Mouse (Mus musculus): ENCODE data around the gene Ddias.

Ddias gene

DNA sequence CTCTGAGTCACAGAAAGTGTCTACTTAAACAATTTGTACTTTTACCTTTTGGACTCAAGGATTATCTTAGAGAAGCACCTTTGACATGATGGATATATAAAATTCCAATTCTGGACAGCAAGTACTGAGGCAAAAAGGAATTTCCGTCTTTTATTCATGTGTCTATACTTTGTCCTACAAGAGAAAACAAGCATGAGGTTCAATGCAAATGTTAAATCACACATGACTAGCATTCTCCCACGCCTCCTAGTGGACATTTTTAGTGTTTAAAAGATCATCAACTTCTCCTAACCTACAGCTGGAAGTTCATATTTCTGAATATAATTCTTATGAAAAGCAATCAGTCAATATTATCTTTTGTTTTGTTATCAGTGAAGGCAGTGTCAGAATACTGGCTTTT, 7.5 kb downstream of the Ddias start:
- no peak for DNase-seq (ENCODE audit: extremely low spot score)

DNA sequence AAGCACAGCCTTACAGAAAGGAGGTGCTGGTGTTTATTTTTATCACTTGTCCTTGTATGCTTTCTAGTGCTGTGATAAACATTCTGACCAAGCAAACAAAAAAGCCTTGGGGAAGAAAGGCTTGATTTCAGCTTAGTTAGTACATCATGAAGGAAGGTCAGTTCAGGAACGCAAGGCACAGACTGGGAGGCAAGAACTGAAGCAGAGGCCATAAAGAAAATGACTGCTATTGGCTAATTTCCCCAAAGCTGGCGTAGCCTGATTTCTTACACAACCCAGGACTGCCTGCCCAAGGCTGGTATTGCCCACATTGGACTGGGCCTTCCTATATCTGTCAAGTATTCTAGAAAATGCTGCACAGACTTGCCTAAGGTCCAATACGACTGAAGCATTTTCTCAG, 25.8 kb downstream of the Ddias start:
- DNase-seq (ENCODE audit: extremely low spot score) = no peak

DNA sequence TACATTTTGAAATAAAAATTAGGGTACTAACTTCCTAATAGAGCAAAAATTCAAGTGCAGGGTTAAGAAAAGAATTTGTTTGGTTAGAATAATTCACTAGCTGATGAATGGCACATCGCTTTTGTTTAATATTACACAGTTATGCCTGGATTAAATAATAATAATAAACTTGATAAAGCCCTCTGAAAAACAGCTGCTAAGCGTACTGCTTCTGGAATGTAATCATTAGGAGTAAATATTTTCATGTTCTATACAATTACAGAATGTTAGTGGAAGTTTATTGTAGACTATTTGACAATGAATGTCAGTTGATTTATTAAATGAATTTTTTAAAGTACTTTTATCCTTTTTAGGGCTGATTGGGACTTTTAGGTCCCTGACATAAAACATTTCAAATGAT, 31.8 kb downstream of the Ddias start:
- DNase-seq (ENCODE audit: extremely low spot score) = no peak

DNA sequence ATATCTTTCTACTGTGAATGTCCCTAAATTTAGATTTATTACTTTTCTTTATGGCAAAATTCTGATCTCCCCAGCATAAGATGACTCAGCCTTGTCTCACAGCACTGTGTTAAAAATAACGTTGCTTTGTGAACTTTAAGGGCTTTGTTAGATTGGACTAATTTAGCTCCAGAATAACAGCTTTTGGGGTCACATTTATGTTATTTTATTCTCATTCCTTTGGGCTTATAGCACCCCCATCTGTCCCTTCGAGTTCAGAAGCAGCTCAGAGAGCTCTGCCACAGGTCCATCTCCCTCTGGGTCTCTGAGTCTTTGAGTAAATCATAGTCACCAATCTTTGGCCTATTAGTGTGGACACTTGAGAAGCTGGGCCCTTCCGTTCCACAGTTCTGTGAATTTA, 36.1 kb downstream of the Ddias start:
- DNase-seq (ENCODE audit: extremely low spot score) = no peak

DNA sequence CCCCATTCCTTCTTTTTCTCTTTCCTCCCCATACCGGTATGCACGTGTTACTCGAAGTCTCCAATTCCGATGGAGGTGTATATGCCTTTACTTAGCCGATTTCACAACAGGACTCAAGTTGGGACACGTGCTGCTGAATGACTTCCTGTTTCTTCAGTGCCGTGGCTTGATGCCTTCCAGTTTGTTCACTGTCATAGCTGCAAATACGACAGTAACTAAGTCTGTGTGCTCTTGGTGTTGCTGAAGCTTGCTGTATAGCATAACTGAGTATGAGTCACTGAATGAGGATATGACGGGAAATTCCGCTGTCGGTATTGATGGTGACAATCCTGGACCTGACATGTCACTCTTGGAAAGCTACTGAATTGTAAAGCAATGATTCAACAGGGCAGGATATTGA, 36.8 kb downstream of the Ddias start:
- no peak for DNase-seq (ENCODE audit: extremely low spot score)

DNA sequence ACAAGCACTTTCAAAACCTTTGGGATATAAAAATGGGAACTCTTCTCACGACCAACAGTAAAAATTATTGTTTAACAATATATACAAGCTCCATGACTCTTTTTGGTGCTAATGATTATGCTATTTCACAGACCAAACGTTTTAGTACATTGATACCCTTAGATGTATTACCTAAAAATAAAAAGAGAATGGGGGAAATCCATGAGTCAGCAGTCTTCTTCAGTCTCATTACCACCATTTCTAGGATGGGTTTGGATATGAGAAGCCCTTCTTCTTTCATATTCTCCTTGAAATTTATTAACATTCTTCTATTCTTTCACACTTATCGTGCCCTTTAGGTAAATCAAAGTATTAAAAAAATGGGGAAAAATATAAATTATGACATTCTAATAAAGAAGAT, 37.6 kb downstream of the Ddias start:
- no peak for DNase-seq (ENCODE audit: extremely low spot score)

DNA sequence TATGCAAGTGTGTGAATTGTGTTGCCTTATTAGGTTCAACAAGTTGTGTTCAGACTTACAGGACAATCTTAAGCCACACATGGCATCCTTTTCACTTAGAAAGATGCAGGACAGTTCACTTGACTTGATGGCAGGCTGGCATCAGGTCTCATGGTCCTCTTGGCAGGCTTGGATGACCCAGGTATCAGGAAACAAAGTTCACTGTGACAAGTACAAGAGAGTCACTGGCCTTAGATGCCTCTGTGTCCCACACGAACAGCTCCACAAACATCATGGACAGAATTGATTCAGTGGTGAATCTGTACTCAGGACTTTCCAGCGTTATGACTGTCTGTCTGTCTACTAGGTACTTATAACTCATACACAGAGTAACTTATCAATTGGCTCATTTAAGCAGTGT, 39.7 kb downstream of the Ddias start:
- DNase-seq (ENCODE audit: extremely low spot score) = no peak

DNA sequence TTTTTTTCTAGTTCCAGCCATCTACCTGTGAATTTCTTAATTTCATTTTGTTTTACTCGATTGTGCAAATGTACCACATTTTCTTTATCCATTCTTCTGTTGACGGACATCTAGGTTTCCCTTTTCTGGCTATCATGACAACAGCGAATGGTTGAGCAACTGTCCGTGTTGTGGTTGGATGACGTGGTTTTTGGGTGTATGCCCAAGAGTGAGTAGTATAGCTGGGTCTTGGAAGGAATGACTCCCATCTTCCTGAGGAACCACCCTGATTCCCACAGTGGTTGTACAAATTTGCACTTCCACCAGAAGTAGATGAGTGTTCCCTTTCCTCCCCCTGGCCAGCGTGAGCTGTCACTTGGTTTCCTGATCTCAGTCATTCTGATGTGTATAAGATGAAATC, 41.7 kb downstream of the Ddias start:
- DNase-seq (ENCODE audit: extremely low spot score) = no peak

DNA sequence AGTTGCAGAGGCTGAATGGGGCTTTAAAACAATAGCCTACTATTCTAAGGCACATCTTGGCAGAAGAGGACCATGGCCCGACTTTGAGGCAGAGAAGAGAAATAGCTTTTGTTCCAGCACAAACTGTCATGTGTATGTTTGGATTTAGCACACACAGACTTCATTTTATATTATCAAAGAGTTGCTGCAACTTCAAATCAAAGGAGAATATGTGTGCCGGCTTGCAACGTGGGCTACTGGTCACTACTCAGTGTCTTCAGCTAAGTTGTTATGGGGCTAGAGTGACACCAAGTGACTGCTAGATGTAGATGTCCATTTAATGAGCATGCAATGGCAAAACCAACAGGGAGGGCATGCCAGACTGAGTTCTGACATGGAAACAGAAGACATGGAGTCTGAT, 46.1 kb downstream of the Ddias start:
- DNase-seq (ENCODE audit: extremely low spot score) = no peak

DNA sequence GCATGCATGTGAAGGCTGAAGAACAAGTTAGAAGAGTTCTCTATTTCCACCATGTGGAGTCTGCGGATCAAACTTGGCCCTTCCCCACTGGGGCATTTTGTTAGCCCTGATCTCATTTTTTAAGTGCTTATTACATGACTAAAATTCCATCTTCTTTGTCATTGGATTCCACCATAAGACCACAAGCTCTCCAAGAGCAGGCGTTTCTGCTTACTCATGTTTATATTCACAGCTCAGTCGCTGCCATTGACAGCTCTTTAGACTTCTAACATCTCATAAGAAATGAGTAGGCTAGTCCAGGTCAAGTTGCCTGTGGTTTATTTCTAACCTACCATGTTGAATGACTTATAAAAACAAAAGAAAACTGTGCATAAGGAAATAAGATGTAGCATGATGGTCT, 47.8 kb downstream of the Ddias start:
- no peak for DNase-seq (ENCODE audit: extremely low spot score)

DNA sequence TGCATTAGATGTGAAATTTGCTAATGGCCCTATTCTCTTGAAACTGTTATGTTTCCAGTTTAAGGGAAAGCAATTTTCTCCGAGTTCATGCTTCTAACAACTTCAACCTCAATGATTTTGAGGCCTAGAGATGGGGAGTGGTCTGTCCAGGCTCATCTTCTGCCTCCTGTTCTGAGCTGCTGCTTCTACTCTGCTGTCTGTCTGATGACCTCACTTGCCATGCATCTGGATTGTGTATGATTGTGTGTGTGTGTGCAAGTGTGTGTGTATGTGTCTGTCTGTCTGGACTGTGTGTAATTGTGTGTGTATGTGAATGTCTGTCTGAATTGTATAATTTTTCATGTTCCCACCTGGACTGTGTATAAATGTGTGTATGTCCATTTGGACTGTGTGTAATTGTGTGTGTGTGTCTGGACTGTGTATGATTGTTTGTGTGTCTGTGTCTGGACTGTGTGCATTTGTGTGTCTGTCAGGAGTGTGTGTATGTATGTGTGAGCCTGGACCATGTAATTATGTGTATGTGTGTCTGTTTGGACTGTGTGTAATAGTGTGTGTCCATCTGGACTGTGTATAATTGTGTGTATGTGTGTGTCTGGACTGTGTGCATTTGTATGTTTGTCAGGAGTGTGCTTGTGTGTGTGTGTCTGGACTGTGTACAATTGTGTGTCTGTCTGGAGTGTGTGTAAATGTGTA, 51.5 kb downstream of the Ddias start:
- DNase-seq (ENCODE audit: extremely low spot score) = no peak

DNA sequence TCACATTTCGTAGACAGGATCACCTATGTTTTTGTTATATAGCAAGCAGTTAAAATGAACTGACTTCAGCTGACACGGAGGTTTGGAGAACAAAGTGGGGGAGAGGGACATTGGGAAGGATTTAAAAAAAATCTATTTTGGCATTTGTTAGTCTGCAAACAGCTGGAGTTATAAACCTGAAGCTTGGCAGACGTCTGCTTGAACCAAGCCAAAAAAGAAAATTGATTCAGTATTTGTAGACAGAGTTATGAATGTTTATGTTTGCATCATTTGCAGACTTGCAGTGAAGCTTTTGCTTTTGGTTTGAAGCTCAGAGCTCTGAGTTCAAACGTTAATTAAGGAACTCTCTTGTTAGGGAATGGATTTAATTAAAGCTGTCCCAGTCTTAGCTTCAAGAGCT, 52.2 kb downstream of the Ddias start:
- DNase-seq (ENCODE audit: extremely low spot score) = no peak

DNA sequence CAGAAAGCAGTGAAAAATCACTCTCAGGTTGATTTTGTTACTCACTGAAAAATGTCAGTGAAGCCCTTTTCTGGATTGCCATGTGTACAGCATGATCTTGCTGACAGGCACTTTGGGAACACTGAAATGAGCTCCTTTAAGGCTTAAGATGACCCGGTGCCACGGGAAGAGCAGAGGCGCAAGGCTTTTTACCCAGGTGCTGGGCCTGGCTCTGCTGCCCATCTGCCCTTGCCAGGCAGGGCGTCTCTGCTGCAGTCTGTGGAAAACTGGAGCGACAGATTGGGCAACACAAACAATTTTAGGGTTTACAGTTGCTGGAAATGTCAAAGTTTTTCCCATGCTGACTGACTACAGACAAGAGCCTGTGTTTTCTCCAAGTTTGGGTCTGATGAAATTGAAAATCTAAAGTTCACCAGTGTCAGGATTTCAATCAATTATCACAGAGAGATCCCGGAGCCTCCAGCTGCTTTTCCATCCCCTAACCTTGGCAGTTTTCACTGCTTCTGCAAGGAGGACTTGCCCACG, 53.0 kb downstream of the Ddias start:
- no peak for DNase-seq (ENCODE audit: extremely low spot score)

DNA sequence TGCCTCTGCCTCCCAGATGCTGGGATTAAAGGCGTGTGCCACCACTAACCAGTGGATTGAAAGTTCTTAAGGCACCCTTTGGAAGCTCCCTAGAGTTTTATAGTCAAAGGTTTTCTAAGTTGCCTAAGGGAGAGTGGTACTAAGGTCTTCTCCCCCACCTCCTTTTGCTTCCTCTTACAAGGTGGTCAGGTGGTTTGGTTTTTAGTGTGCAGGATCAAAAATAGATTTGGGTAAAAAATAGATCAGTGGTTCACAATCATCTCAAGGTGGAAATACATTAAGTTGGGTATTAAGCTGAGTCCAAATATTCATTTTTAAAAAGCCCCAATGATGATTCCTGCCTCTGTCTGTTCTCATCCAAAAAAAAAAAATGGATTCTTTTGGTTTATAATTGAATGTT, 53.6 kb downstream of the Ddias start:
- DNase-seq (ENCODE audit: extremely low spot score) = no peak

DNA sequence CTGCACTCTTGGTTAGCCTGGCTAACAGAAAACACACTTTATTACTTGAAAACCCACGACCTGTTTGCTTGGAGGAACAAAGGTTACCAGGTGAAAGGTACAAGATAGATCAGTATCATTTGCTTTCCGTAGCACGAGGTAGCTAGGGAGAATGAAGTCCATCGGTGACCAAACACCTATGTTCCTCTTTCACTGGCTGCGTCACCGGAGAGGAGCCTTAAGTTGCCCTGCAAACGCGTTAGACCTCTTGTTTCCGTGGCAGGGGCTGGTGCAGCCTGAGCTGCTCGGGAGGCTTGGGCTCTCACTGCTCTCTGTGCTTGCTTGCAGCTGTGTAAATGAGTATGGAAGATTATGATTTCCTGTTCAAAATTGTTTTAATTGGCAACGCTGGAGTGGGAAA, 54.4 kb downstream of the Ddias start:
- DNase-seq (ENCODE audit: extremely low spot score) = no peak

DNA sequence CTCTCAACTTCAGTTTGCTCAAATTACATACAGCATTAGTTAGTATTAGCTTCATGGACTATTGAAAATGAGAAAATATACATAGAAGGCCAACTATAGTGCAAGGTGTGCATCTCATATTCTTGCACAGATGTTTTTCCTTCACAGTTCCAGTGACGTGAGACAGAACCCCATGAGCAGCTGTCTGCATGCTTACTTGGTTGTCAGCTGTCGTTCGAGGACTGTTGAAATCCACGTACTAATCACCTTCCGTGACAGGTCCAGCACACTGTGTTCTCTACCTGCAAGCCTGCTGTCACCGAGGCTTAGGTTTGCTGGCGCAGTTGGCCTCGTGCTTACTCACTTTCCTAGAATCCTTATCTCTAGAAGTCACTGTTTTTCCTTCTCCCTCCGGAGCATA, 56.2 kb downstream of the Ddias start:
- no peak for DNase-seq (ENCODE audit: extremely low spot score)

DNA sequence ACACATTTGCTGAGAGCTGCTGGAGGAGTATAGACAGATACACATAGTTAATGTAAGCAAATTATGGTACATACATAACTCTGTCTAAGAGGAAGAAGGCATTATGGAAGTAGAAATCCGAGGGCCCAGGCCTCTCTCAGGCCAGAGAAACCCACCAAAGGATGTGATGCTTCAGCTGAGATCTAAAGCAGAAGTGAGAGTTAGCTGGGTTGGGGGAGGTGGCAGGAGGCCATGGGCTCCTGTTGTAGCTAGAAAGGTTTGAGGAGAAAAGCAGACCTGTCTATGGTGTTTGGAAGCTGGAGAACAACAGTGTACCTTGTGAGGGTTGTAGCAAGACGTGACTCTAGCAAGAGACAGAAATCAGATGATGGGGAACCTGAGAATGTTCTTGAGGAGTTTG, 56.8 kb downstream of the Ddias start:
- DNase-seq (ENCODE audit: extremely low spot score) = no peak

DNA sequence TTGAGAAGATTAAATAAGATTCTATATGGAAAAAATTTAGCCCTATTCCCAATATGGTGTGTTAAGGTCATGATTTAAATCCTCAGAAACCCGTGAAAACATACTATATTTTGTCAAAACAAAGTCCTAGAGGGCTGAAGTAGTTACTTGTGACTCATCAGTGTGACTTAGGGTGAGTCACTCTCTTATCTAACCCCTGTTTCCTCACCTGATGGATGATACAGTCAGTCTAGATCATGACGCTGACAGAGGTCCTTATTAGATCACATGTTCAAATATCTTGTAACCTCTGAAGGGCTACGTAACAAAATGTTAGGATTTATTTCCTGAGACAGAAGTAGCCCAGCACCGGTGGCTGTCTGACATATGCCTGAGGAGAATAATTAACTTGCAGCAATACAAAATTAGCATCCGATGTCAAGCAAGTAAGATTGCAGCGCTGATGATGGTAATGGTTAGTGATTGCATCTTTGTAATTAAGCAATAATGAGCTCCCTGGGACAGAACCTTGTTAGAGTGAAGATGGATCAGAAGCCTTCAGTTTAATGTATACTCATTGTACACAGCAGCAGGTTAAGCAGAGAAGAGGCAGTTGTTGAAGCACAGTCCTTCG, 62.3 kb downstream of the Ddias start:
- DNase-seq (ENCODE audit: extremely low spot score) = no peak
